In genomic region chr1:162477246-162478209, GRCm38 (mm10) we compare ENCODE assay signal across 7 mouse cellular contexts. TPM values are rescaled to one million over a fixed set of nuclear protein-coding genes. Genes with fewer than 3 reads are reported as not detected.
DNase-seq lines count a peak whose midpoint lies in the region; ATAC-seq lines count a peak whose summit lies in the region.

Gene Dnm3 (minus strand): TSS chr1:162478034.

- peak; percentile 99 for ATAC-seq in intestine, embryonic 16.5 days

- H3K4me1 ChIP-seq in embryonic facial prominence, embryonic 10.5 days: peaks cover 11% of the 10 kb centered on the region
- 0 out of 2 replicates have a peak, but pooled peaks cover 6% of the 10 kb centered on the region for H3K4me1 ChIP-seq in intestine, embryonic 16.5 days (ENCODE audit: control insufficient read depth, insufficient read depth, low read length)
- H3K4me1 ChIP-seq in midbrain, embryonic 10.5 days: peaks cover 17% of the 10 kb centered on the region

- peak; percentile 92 for DNase-seq in adrenal gland, postnatal 25 days
- peak; percentile 92 for DNase-seq in embryonic facial prominence, embryonic 10.5 days (ENCODE audit: low spot score)
- peak; percentile 37 for DNase-seq in gonadal fat pad, adult 2 months (ENCODE audit: low read depth)
- peak; percentile 90 to 95 for DNase-seq in left cerebral cortex, postnatal 25 days (ENCODE audit: low spot score in 2 of 2)
- peak; percentile 90 for DNase-seq in midbrain, embryonic 10.5 days (ENCODE audit: low spot score)
- DNase-seq in skeletal muscle tissue, adult 2 months (ENCODE audit: low read depth, low spot score): peak; percentile 79

- under 1% methylated on average over 56 of the region's 56 CpGs for WGBS in embryonic facial prominence, embryonic 10.5 days
- WGBS in intestine, embryonic 16.5 days: under 1% methylated on average over 56 of the region's 56 CpGs
- under 1% methylated on average over 56 of the region's 56 CpGs for WGBS in midbrain, embryonic 10.5 days

- H3K27me3 ChIP-seq in embryonic facial prominence, embryonic 10.5 days (replicated peaks; ENCODE audit: low read depth, poor library complexity, severe bottlenecking): peaks cover 44% of the 10 kb centered on the region
- H3K27me3 ChIP-seq in intestine, embryonic 16.5 days (replicated peaks; ENCODE audit: control insufficient read depth, insufficient read depth, low read length): peaks cover 13% of the 10 kb centered on the region; the same call in 1 of the 2 replicates
- H3K27me3 ChIP-seq in midbrain, embryonic 10.5 days (ENCODE audit: low read depth, poor library complexity, severe bottlenecking): peaks cover 36% of the 10 kb centered on the region

- H3K4me3 ChIP-seq in embryonic facial prominence, embryonic 10.5 days: peak within 1 kb of the TSS; percentile 77
- H3K4me3 ChIP-seq in intestine, embryonic 16.5 days (ENCODE audit: low read length): peak within 1 kb of the TSS; percentile 76
- H3K4me3 ChIP-seq in midbrain, embryonic 10.5 days: peak within 1 kb of the TSS; percentile 73

- intact Hi-C loops in left cerebral cortex, postnatal 25 days (cut with DNase I): loop anchor here (1.0 to 10.0 kb wide), 3 partner anchors 70 to 123 kb away; partner anchors contain the start of gene Mettl13

- no peak within 1 kb of the TSS for H3K27ac ChIP-seq in embryonic facial prominence, embryonic 10.5 days (replicated peaks)
- no peak within 1 kb of the TSS for H3K27ac ChIP-seq in intestine, embryonic 16.5 days (ENCODE audit: low read length)
- H3K27ac ChIP-seq in midbrain, embryonic 10.5 days (replicated peaks): peak within 1 kb of the TSS; percentile 42; the same call in 1 of the 2 replicates

- H3K4me2 ChIP-seq in intestine, embryonic 16.5 days (ENCODE audit: low read depth, low read length): peak within 1 kb of the TSS; percentile 100

- no peaks in the 10 kb centered on the region for H3K36me3 ChIP-seq in embryonic facial prominence, embryonic 10.5 days (replicated peaks)
- no peaks in the 10 kb centered on the region for H3K36me3 ChIP-seq in intestine, embryonic 16.5 days (ENCODE audit: control insufficient read depth, insufficient read depth, low read length)
- H3K36me3 ChIP-seq in midbrain, embryonic 10.5 days: no peaks in the 10 kb centered on the region

- peak within 1 kb of the TSS; percentile 70 for H3K9ac ChIP-seq in intestine, embryonic 16.5 days (ENCODE audit: low read depth, low read length)

- no peaks in the 10 kb centered on the region for H3K9me3 ChIP-seq in embryonic facial prominence, embryonic 10.5 days
- H3K9me3 ChIP-seq in intestine, embryonic 16.5 days (ENCODE audit: control insufficient read depth, low read length): no peaks in the 10 kb centered on the region
- H3K9me3 ChIP-seq in midbrain, embryonic 10.5 days (replicated peaks): no peaks in the 10 kb centered on the region

RNA-seq across cellular contexts. Expression of gene Dnm3, which starts in this region (rescaled TPM):
- 13.4 and 14.4 TPM in 2 replicates for total RNA-seq in adrenal gland, postnatal 25 days (2021)
- polyA plus RNA-seq in embryonic facial prominence, embryonic 10.5 days (2016; fragmentation: Nextera tagmentation; extraction: Ambion mirVana): 4.3 and 8.0 TPM in 2 replicates
- polyA plus RNA-seq in gonadal fat pad, adult 2 months (2012; rRNA removed): 1.4 and 1.5 TPM in 2 replicates
- 4.7 and 5.2 TPM in 2 replicates for polyA plus RNA-seq in intestine, embryonic 16.5 days (2015; fragmentation: Nextera tagmentation; extraction: Ambion mirVana)
- 10 to 100 TPM; 87.6 to 94.1 TPM for total RNA-seq in left cerebral cortex, postnatal 25 days (2021)
- polyA plus RNA-seq in midbrain, embryonic 10.5 days (2016; fragmentation: Nextera tagmentation; extraction: Ambion mirVana): 2.3 and 4.8 TPM in 2 replicates

Comparison
In these comparisons a context has a peak if more than half of its experiments do, and no peak if none do; other contexts are left out.
1. DNase-seq: peak in every context shown above with its lines; median percentile 92 in left cerebral cortex, postnatal 25 days; 92 in adrenal gland, postnatal 25 days; 92 in embryonic facial prominence, embryonic 10.5 days; 90 in midbrain, embryonic 10.5 days; 79 in skeletal muscle tissue, adult 2 months; 37 in gonadal fat pad, adult 2 months.